Mouse (Mus musculus) forebrain, postnatal 0 days (tissue): ENCODE data around the gene Slc25a25. TPM values are rescaled to one million over a fixed set of nuclear protein-coding genes. Genes with fewer than 3 reads are reported as not detected.

Experiments
- ATAC-seq: fragments of 200-750 bp; cut with Nextera tagmentation; 2 replicates; pipeline ENCODE4 v1.8.0; 2017; ENCODE audit warnings: mild to moderate bottlenecking, moderate library complexity
- DNase-seq: peaks from one replicate; pipeline ENCODE4 v3.0.0-alpha.2; 2015
- H3K27ac ChIP-seq: fragments of 300-500 bp; sonication (generic); 2 replicates; pipeline ENCODE4 v1.5.1; 2014; ENCODE audit warnings: low read depth, mild to moderate bottlenecking, antibody characterized with exemption, low read length, moderate library complexity, mixed read lengths
- H3K27me3 ChIP-seq: fragments of 300-500 bp; sonication (generic); 2 replicates; pipeline ENCODE4 v1.6.1; 2014; ENCODE audit warnings: mild to moderate bottlenecking, low read length, mixed read lengths; ENCODE audit not compliant: insufficient read depth
- H3K36me3 ChIP-seq: fragments of 300-500 bp; sonication (generic); 2 replicates; pipeline ENCODE4 v1.6.1; 2014; ENCODE audit warnings: mild to moderate bottlenecking, moderate library complexity; ENCODE audit not compliant: insufficient read depth
- H3K4me1 ChIP-seq: fragments of 300-500 bp; sonication (generic); 2 replicates; pipeline ENCODE4 v1.6.1; 2014; ENCODE audit warnings: antibody characterized with exemption; ENCODE audit not compliant: insufficient read depth
- H3K4me2 ChIP-seq: fragments of 300-500 bp; sonication (generic); 2 replicates; pipeline ENCODE4 v1.6.1; 2014; ENCODE audit warnings: low read depth, mild to moderate bottlenecking, moderate library complexity
- H3K4me3 ChIP-seq: fragments of 300-500 bp; sonication (generic); 2 replicates; pipeline ENCODE4 v1.5.1; 2014; ENCODE audit warnings: low read depth, low read length, mixed read lengths
- H3K9ac ChIP-seq: fragments of 300-500 bp; sonication (generic); 2 replicates; pipeline ENCODE4 v1.6.1; 2014; ENCODE audit warnings: mild to moderate bottlenecking
- H3K9me3 ChIP-seq: fragments of 300-500 bp; sonication (generic); 2 replicates; pipeline ENCODE4 v1.6.1; 2016; ENCODE audit warnings: low read length
- CTCF ChIP-seq: sonication (generic); IDR thresholded peaks from 2 replicates; pipeline ENCODE4 v1.5.1; 2016; ENCODE audit warnings: antibody characterized with exemption, control low read depth, low read depth
- WGBS: fragments of 180-500 bp; shearing (Covaris S2); extraction: QIAGEN DNeasy Blood & Tissue Kit; methylation state at CpG from one replicate; pipeline ENCODE4 v1.1.7; 2014; 5-methylcytosine and 5-hydroxymethylcytosine counted together
- polyA plus RNA-seq: library from polyadenylated mRNA; unstranded; fragments of >200 nt; fragmentation: Nextera tagmentation; extraction: Ambion mirVana; gene quantifications from 2 replicates; pipeline ENCODE4 v1.2.1, GENCODE M21; 2015
- total RNA-seq: library from RNA; depleted of rRNA; stranded (reverse); fragments of >200 nt; gene quantifications from 2 replicates; pipeline ENCODE4 v1.2.3, GENCODE M21; 2014

Gene Slc25a25
- total and polyA plus RNA-seq, 2 experiments from 2014 or later: 40.9 to 62.5 TPM

GRCm38 (mm10) chr2:32449761-32450754 is 1.2 kb downstream of the Slc25a25 start, which contains the start of gene Naif1:
Naif1 (plus strand) TSS chr2:32450457.
- Histone ChIP-seq H3K36me3 (0 out of 2 replicates have a peak, but pooled peaks cover 2% of the 10 kb centered on the region), H3K4me1 (peaks cover 12% of the 10 kb centered on the region), H3K4me2 (peak within 1 kb of the TSS; percentile 66), H3K4me3 (peak within 1 kb of the TSS; percentile 86), H3K27me3 (no peaks in the 10 kb centered on the region), H3K9ac (peak within 1 kb of the TSS; percentile 77), H3K9me3 (no peaks in the 10 kb centered on the region), H3K27ac (peak within 1 kb of the TSS; percentile 80)
- 72% methylated on average over 15 of the region's 15 CpGs for WGBS
- no peak for ATAC-seq
- no peak for DNase-seq
- TF ChIP-seq CTCF: no peak

- no peak for ATAC-seq
- TF ChIP-seq CTCF: no peak
- Histone ChIP-seq H3K4me1 (peaks cover 12% of the 10 kb centered on the region), H3K9ac (no peak overlapping the region), H3K9me3 (no peaks in the 10 kb centered on the region), H3K4me3 (no peak overlapping the region), H3K27ac (no peak overlapping the region), H3K4me2 (no peak overlapping the region), H3K36me3 (no peaks in the 10 kb centered on the region; the same call in 1 of the 2 replicates), H3K27me3 (no peaks in the 10 kb centered on the region)
- DNase-seq: no peak
- WGBS: 94% methylated on average over 1 of the region's 1 CpGs
Measured at GRCm38 (mm10) chr2:32448480-32448879, 2.8 kb downstream of the Slc25a25 start.

GRCm38 (mm10) chr2:32447264-32447936 is 3.8 kb downstream of the Slc25a25 start:
- peak; percentile 34 for DNase-seq
- Histone ChIP-seq H3K27ac (peak overlapping the region; percentile 68), H3K9me3 (no peaks in the 10 kb centered on the region), H3K4me2 (peak overlapping the region; percentile 31; the same call in 1 of the 2 replicates), H3K4me3 (no peak overlapping the region), H3K36me3 (no peaks in the 10 kb centered on the region; the same call in 1 of the 2 replicates), H3K4me1 (peaks cover 8% of the 10 kb centered on the region), H3K27me3 (no peaks in the 10 kb centered on the region), H3K9ac (0 out of 2 replicates have a peak overlapping the region, but pooled peaks have one; percentile 19)
- ATAC-seq: no peak
- 32% methylated on average over 9 of the region's 9 CpGs for WGBS
- peak; percentile 9; the same call in 1 of the 2 replicates for TF ChIP-seq CTCF

GRCm38 (mm10) chr2:32445535-32445934 is 5.7 kb downstream of the Slc25a25 start:
- H3K4me2 ChIP-seq: no peak overlapping the region
- H3K27ac ChIP-seq: no peak overlapping the region
- ATAC-seq (no peak), DNase-seq (no peak)
- no peak overlapping the region for H3K4me3 ChIP-seq
- no peaks in the 10 kb centered on the region; the same call in 1 of the 2 replicates for H3K36me3 ChIP-seq
- no peaks in the 10 kb centered on the region for H3K27me3 ChIP-seq
- H3K9ac ChIP-seq: no peak overlapping the region
- no peaks in the 10 kb centered on the region for H3K9me3 ChIP-seq
- no peak for TF ChIP-seq CTCF
- 73% methylated on average over 1 of the region's 1 CpGs for WGBS
- peaks cover 8% of the 10 kb centered on the region for H3K4me1 ChIP-seq

GRCm38 (mm10) chr2:32441550-32441949 is 9.7 kb downstream of the Slc25a25 start:
- Histone ChIP-seq H3K9ac (no peak overlapping the region), H3K27me3 (no peaks in the 10 kb centered on the region), H3K27ac (no peak overlapping the region), H3K4me2 (no peak overlapping the region), H3K36me3 (no peaks in the 10 kb centered on the region; the same call in 1 of the 2 replicates), H3K4me3 (no peak overlapping the region), H3K4me1 (no peaks in the 10 kb centered on the region), H3K9me3 (no peaks in the 10 kb centered on the region)
- no peak for TF ChIP-seq CTCF
- DNase-seq: no peak
- no peak for ATAC-seq
- 93% methylated on average over 2 of the region's 2 CpGs for WGBS

GRCm38 (mm10) chr2:32440632-32441031 is 10.6 kb downstream of the Slc25a25 start:
- H3K27ac ChIP-seq: no peak overlapping the region
- ATAC-seq: no peak
- no peaks in the 10 kb centered on the region for H3K27me3 ChIP-seq
- H3K9me3 ChIP-seq: no peaks in the 10 kb centered on the region
- no peak overlapping the region for H3K4me3 ChIP-seq
- H3K9ac ChIP-seq: no peak overlapping the region
- DNase-seq: no peak
- no peak for TF ChIP-seq CTCF
- 67% methylated on average over 1 of the region's 1 CpGs for WGBS
- no peak overlapping the region for H3K4me2 ChIP-seq
- H3K4me1 ChIP-seq: no peaks in the 10 kb centered on the region
- no peaks in the 10 kb centered on the region; the same call in 1 of the 2 replicates for H3K36me3 ChIP-seq
